Mouse (Mus musculus): ENCODE data around the gene Olfr394. TPM values are rescaled to one million over a fixed set of nuclear protein-coding genes. Genes with fewer than 3 reads are reported as not detected.
"Not testable (repeated sequence)": the region's sequence is repeated elsewhere in the genome, so short reads cannot be mapped to it uniquely, and the experiment has no call there.

Olfr394 gene
- total RNA-seq (2021) = not detected

GRCm38 (mm10) chr11:73890671-73891070 lies at the start of gene Olfr394:
Gene Olfr394, minus strand, starts transcription at chr11:73890771.
- intact Hi-C loops (cut with DNase I) = no loop called here

GRCm38 (mm10) chr11:73936377-73936776 lies 45.8 kb upstream of the Olfr394 start, which contains the start of gene Olfr23:
Gene Olfr23, plus strand, starts transcription at chr11:73936677.
- no peak for DNase-seq (ENCODE audit: low spot score)
- intact Hi-C loops (cut with DNase I) = no loop called here

More at GRCm38 (mm10) chr11:73890671-73891070, at the start of gene Olfr394:
- DNase-seq (ENCODE audit: low spot score) = no peak

- DNase-seq (ENCODE audit: low spot score); intact Hi-C loops (cut with DNase I): not testable (repeated sequence)
Measured at GRCm38 (mm10) chr11:73909199-73909598, 18.6 kb upstream of the Olfr394 start, which contains the start of gene Olfr395. Gene Olfr395, minus strand, starts transcription at chr11:73909299.

- intact Hi-C loops (cut with DNase I) = no loop called here
- DNase-seq (ENCODE audit: low spot score) = no peak
Measured at GRCm38 (mm10) chr11:73851354-73851753, 39.2 kb downstream of the Olfr394 start, which contains the start of gene Olfr393. Gene Olfr393, minus strand, starts transcription at chr11:73851454.

Other genes starting within 250 kb of the Olfr394 start
- gene Zfp735, start 202.0 kb downstream of the Olfr394 start, total RNA-seq (2021) = not detected
- not detected for gene Olfr389, start 110.1 kb downstream of the Olfr394 start, total RNA-seq (2021)
- gene Olfr390, start 107.8 kb downstream of the Olfr394 start, total RNA-seq (2021) = not detected
- gene Olfr391-ps, start 87.7 kb downstream of the Olfr394 start, total RNA-seq (2021) = not detected
- not detected for gene Olfr392, start 73.7 kb downstream of the Olfr394 start, total RNA-seq (2021)
- not detected for gene Olfr393, start 39.3 kb downstream of the Olfr394 start, total RNA-seq (2021)
- not detected for gene Olfr395, start 18.5 kb upstream of the Olfr394 start, total RNA-seq (2021)
- gene Olfr23, start 45.9 kb upstream of the Olfr394 start, total RNA-seq (2021) = not detected
- gene Olfr397, start 70.0 kb upstream of the Olfr394 start, total RNA-seq (2021) = not detected
- not detected for gene Olfr398, start 99.6 kb upstream of the Olfr394 start, total RNA-seq (2021)
- not detected for gene Olfr139, start 165.8 kb upstream of the Olfr394 start, total RNA-seq (2021)
- gene Olfr399, start 165.8 kb upstream of the Olfr394 start, total RNA-seq (2021) = not detected
- gene Zfp616, start 179.2 kb upstream of the Olfr394 start, total RNA-seq (2021) = not detected
- gene Olfr401, start 222.9 kb upstream of the Olfr394 start, total RNA-seq (2021) = not detected

Data from heart, postnatal 25 days (tissue).